ENCODE assay signal across 13 mouse cellular contexts in the genomic region with DNA sequence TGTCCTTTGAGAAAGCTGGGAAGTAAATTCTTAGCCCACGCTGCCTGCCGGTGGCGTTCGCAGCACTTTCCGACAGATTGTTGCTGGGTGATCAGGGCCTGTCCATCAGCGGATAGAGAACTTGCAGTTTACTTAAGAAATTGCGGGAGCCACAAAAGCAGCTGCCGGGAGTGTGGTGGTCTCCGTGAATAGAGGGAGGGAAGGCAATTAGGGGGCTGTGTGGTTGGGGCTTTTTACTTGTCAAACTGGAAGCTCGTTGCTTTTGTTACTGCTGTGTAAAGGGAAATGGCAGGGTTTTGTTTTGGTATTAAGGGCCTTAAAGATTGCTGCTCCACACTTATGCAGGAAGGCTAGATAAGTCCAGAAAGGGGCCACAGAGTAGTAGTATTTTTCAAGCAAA.
DNase-seq lines count a peak whose midpoint lies in the region; ATAC-seq lines count a peak whose summit lies in the region.
"Had no signal": no experiment of that assay in that cellular context is flagged by ENCODE, and none has a peak within 500 bp of the region (broad histone marks: within the 10 kb centered on the region; RNA-seq: fewer than 3 reads in every experiment).

No protein-coding gene starts in this region.

- no peak for ATAC-seq in liver, embryonic 11.5 days (replicated peaks; ENCODE audit: low FRiP score)
- no peak for ATAC-seq in liver, embryonic 12.5 days
- peak; percentile 27; the same call in 1 of the 2 replicates for ATAC-seq in embryonic facial prominence, embryonic 11.5 days (replicated peaks; ENCODE audit: insufficient number of reproducible peaks, low FRiP score, low TSS enrichment, low read depth)
- ATAC-seq in hindbrain, embryonic 14.5 days (ENCODE audit: low FRiP score), result no peak
- ATAC-seq in neural tube, embryonic 13.5 days (ENCODE audit: low read depth), result no peak
- ATAC-seq: inflammation-experienced regulatory T-cells, adult 6 months had no signal

- H3K9ac ChIP-seq in liver, embryonic 11.5 days (ENCODE audit: low read depth, low read length), result no peak overlapping the region
- H3K9ac ChIP-seq in liver, embryonic 12.5 days, result no peak overlapping the region
- no peak overlapping the region for H3K9ac ChIP-seq in embryonic facial prominence, embryonic 11.5 days (replicated peaks; ENCODE audit: low read length)
- 0 out of 2 replicates have a peak overlapping the region, but pooled peaks have one; percentile 10 for H3K9ac ChIP-seq in hindbrain, embryonic 14.5 days
- H3K9ac ChIP-seq in neural tube, embryonic 13.5 days, result no peak overlapping the region
- H3K9ac ChIP-seq: lung, embryonic 15.5 days had no signal

- no peak overlapping the region for H3K4me3 ChIP-seq in liver, embryonic 11.5 days (ENCODE audit: low read depth, low read length)
- H3K4me3 ChIP-seq in liver, embryonic 12.5 days, result no peak overlapping the region
- no peak overlapping the region for H3K4me3 ChIP-seq in embryonic facial prominence, embryonic 11.5 days (ENCODE audit: low read depth, low read length)
- H3K4me3 ChIP-seq in hindbrain, embryonic 14.5 days (replicated peaks; ENCODE audit: low read length), result no peak overlapping the region; the same call in 1 of the 2 replicates
- no peak overlapping the region for H3K4me3 ChIP-seq in neural tube, embryonic 13.5 days
- H3K4me3 ChIP-seq: lung, embryonic 15.5 days had no signal

- peaks cover 19% of the 10 kb centered on the region for H3K4me1 ChIP-seq in liver, embryonic 11.5 days (replicated peaks; ENCODE audit: control insufficient read depth, insufficient read depth, low read length)
- H3K4me1 ChIP-seq in liver, embryonic 12.5 days, result peaks cover 26% of the 10 kb centered on the region
- H3K4me1 ChIP-seq in embryonic facial prominence, embryonic 11.5 days (ENCODE audit: control insufficient read depth, insufficient read depth, low read length), result peaks cover 5% of the 10 kb centered on the region
- peaks cover 12% of the 10 kb centered on the region; the same call in 1 of the 2 replicates for H3K4me1 ChIP-seq in hindbrain, embryonic 14.5 days (replicated peaks; ENCODE audit: control insufficient read depth, insufficient read depth, low read length)
- peaks cover 33% of the 10 kb centered on the region for H3K4me1 ChIP-seq in neural tube, embryonic 13.5 days (replicated peaks)

- no peak overlapping the region for H3K27ac ChIP-seq in liver, embryonic 11.5 days (ENCODE audit: low read depth, low read length)
- H3K27ac ChIP-seq in liver, embryonic 12.5 days, result no peak overlapping the region
- H3K27ac ChIP-seq in embryonic facial prominence, embryonic 11.5 days (replicated peaks; ENCODE audit: low read depth, low read length), result no peak overlapping the region
- H3K27ac ChIP-seq in hindbrain, embryonic 14.5 days, result peak overlapping the region; percentile 34; the same call in 1 of the 2 replicates
- H3K27ac ChIP-seq in neural tube, embryonic 13.5 days (replicated peaks), result no peak overlapping the region
- H3K27ac ChIP-seq: lung, embryonic 15.5 days had no signal

- no peaks in the 10 kb centered on the region for H3K36me3 ChIP-seq in liver, embryonic 11.5 days (ENCODE audit: control insufficient read depth, insufficient read depth, low read length)
- H3K36me3 ChIP-seq in liver, embryonic 12.5 days, result no peaks in the 10 kb centered on the region
- H3K36me3 ChIP-seq in embryonic facial prominence, embryonic 11.5 days (replicated peaks; ENCODE audit: control insufficient read depth, insufficient read depth, low read depth, low read length), result no peaks in the 10 kb centered on the region
- H3K36me3 ChIP-seq in hindbrain, embryonic 14.5 days (replicated peaks; ENCODE audit: control insufficient read depth, insufficient read depth), result no peaks in the 10 kb centered on the region
- H3K36me3 ChIP-seq in neural tube, embryonic 13.5 days, result no peaks in the 10 kb centered on the region
- H3K36me3 ChIP-seq: G1E; lung, embryonic 15.5 days had no signal

- no peak for DNase-seq in liver, embryonic 11.5 days (ENCODE audit: low spot score)
- peak; percentile 69 for DNase-seq in embryonic facial prominence, embryonic 11.5 days (ENCODE audit: low spot score)
- no peak for DNase-seq in hindbrain, embryonic 14.5 days (ENCODE audit: low spot score)
- no peak for DNase-seq in kidney, adult 18-20 months
- DNase-seq in layer of hippocampus, adult 18-20 months (ENCODE audit: low spot score in 2 of 2), result no peak
- no peak for DNase-seq in urinary bladder, postnatal 25 days (ENCODE audit: low spot score)
- DNase-seq: cerebellum, adult 9-10 months; layer of hippocampus, postnatal 36 days had no signal

- 17% methylated on average over 10 of the region's 10 CpGs for WGBS in liver, embryonic 11.5 days
- WGBS in liver, embryonic 12.5 days (ENCODE audit: insufficient replicate concordance), result 23% methylated on average over 10 of the region's 10 CpGs
- 2% methylated on average over 10 of the region's 10 CpGs for WGBS in embryonic facial prominence, embryonic 11.5 days
- 7% methylated on average over 10 of the region's 10 CpGs for WGBS in hindbrain, embryonic 14.5 days
- 5% methylated on average over 10 of the region's 10 CpGs for WGBS in neural tube, embryonic 13.5 days

- H3K4me2 ChIP-seq in liver, embryonic 11.5 days, result peak overlapping the region; percentile 34
- no peak overlapping the region for H3K4me2 ChIP-seq in liver, embryonic 12.5 days
- peak overlapping the region; percentile 17; the same call in 1 of the 2 replicates for H3K4me2 ChIP-seq in embryonic facial prominence, embryonic 11.5 days (ENCODE audit: low read depth, low read length)
- H3K4me2 ChIP-seq in hindbrain, embryonic 14.5 days (replicated peaks), result peak overlapping the region; percentile 20
- peak overlapping the region; percentile 29; the same call in 1 of the 2 replicates for H3K4me2 ChIP-seq in neural tube, embryonic 13.5 days
- H3K4me2 ChIP-seq: lung, embryonic 15.5 days had no signal

- H3K27me3 ChIP-seq in liver, embryonic 11.5 days (replicated peaks; ENCODE audit: control insufficient read depth, insufficient read depth, low read length), result peaks cover 10% of the 10 kb centered on the region; the same call in 1 of the 2 replicates
- H3K27me3 ChIP-seq in liver, embryonic 12.5 days (replicated peaks), result peaks cover 63% of the 10 kb centered on the region
- no peaks in the 10 kb centered on the region for H3K27me3 ChIP-seq in embryonic facial prominence, embryonic 11.5 days (ENCODE audit: control insufficient read depth, insufficient read depth, low read length)
- H3K27me3 ChIP-seq in hindbrain, embryonic 14.5 days (ENCODE audit: control insufficient read depth, insufficient read depth, low read length), result peaks cover 85% of the 10 kb centered on the region
- H3K27me3 ChIP-seq in neural tube, embryonic 13.5 days, result peaks cover 78% of the 10 kb centered on the region

- no peaks in the 10 kb centered on the region for H3K9me3 ChIP-seq in liver, embryonic 11.5 days (ENCODE audit: control insufficient read depth, low read length)
- no peaks in the 10 kb centered on the region for H3K9me3 ChIP-seq in liver, embryonic 12.5 days (replicated peaks)
- no peaks in the 10 kb centered on the region for H3K9me3 ChIP-seq in embryonic facial prominence, embryonic 11.5 days (replicated peaks; ENCODE audit: control insufficient read depth, low read length)
- H3K9me3 ChIP-seq in hindbrain, embryonic 14.5 days (ENCODE audit: control insufficient read depth, low read length), result no peaks in the 10 kb centered on the region
- H3K9me3 ChIP-seq in neural tube, embryonic 13.5 days, result no peaks in the 10 kb centered on the region
- H3K9me3 ChIP-seq: lung, embryonic 15.5 days had no signal
